Mouse (Mus musculus): ENCODE results near the gene Atp9a.

- TF ChIP-seq CTCF (IDR thresholded peaks at IDR 0.05; ENCODE audit: low read depth) (no peak), EP300 (optimal IDR thresholded peaks at IDR 0.05) (no peak)
These were observed 47.7 kb downstream of the Atp9a start for GRCm38 (mm10) chr2:168694379-168695026.

Data from stomach, postnatal 0 days (tissue).